Mouse (Mus musculus) gastrocnemius, postnatal 14 days (tissue): Measurements from ENCODE around the gene Sgsm3. TPM values are rescaled to one million over a fixed set of nuclear protein-coding genes. Genes with fewer than 3 reads are reported as not detected.
A peak's percentile ranks its signal among the peaks of the same experiment; 100 is the strongest.

ENCODE experiments used
- DNase-seq: peaks from one replicate; pipeline ENCODE4 v3.0.0; 2021; ENCODE audit warnings: mixed read lengths
- intact Hi-C: fragments of 180-260 bp; cut with DNase I; formaldehyde crosslinking; loops from one replicate; pipeline ENCODE4 v1.15.1; 2025; ENCODE audit warnings: low total_unique reads
- total RNA-seq, 2 experiments: library from RNA; stranded (reverse); gene quantifications; 2 replicates each; pipeline ENCODE4 v1.2.3; 2021

The Sgsm3 gene
- total RNA-seq, 2 experiments from 2014 or later, result 9.0 to 10.2 TPM

- no peak for DNase-seq
- intact Hi-C loops, result no loop called here
These were observed 38.9 kb downstream of the Sgsm3 start for GRCm38 (mm10) chr15:81016488-81016887.

- no peak for DNase-seq
- intact Hi-C loops, result no loop called here
These were observed 39.7 kb downstream of the Sgsm3 start for GRCm38 (mm10) chr15:81017308-81017707.

GRCm38 (mm10) chr15:81021377-81021776, 43.8 kb downstream of the Sgsm3 start:
- no peak for DNase-seq
- intact Hi-C loops, result no loop called here

GRCm38 (mm10) chr15:81022437-81022836, 44.9 kb downstream of the Sgsm3 start:
- DNase-seq, result no peak
- intact Hi-C loops, result no loop called here

GRCm38 (mm10) chr15:81023842-81024241, 46.3 kb downstream of the Sgsm3 start:
- intact Hi-C loops, result no loop called here
- DNase-seq, result no peak

GRCm38 (mm10) chr15:81026901-81027300, 49.3 kb downstream of the Sgsm3 start:
- intact Hi-C loops, result loop anchor here (5.0 kb wide), 1 partner anchor 170 kb away; no protein-coding TSS in a partner anchor

GRCm38 (mm10) chr15:81027378-81028173, 50.0 kb downstream of the Sgsm3 start:
- intact Hi-C loops, result loop anchor here (5.0 kb wide), 1 partner anchor 170 kb away; no protein-coding TSS in a partner anchor
- peak; percentile 65 for DNase-seq

More at GRCm38 (mm10) chr15:81026901-81027300, 49.3 kb downstream of the Sgsm3 start:
- DNase-seq, result no peak

- intact Hi-C loops, result loop anchor here (5.0 kb wide), 1 partner anchor 36 kb away; no protein-coding TSS in a partner anchor
- no peak for DNase-seq
These were observed 53.4 kb downstream of the Sgsm3 start for GRCm38 (mm10) chr15:81030891-81031425.

- intact Hi-C loops, result loop anchor here (5.0 kb wide), 1 partner anchor 36 kb away; no protein-coding TSS in a partner anchor
- peak; percentile 75 for DNase-seq
These were observed 54.0 kb downstream of the Sgsm3 start for GRCm38 (mm10) chr15:81031611-81032010.

- no peak for DNase-seq
- intact Hi-C loops, result loop anchor here (5.0 kb wide), 1 partner anchor 34 kb away; no protein-coding TSS in a partner anchor
These were observed 55.5 kb downstream of the Sgsm3 start for GRCm38 (mm10) chr15:81032941-81033629.

GRCm38 (mm10) chr15:81034119-81034518, 56.6 kb downstream of the Sgsm3 start:
- intact Hi-C loops, result loop anchor here (5.0 kb wide), 1 partner anchor 33 kb away; no protein-coding TSS in a partner anchor
- DNase-seq, result no peak

GRCm38 (mm10) chr15:81035417-81036162, 58.0 kb downstream of the Sgsm3 start:
- intact Hi-C loops, result no loop called here
- DNase-seq, result no peak

GRCm38 (mm10) chr15:81038419-81038818, 60.9 kb downstream of the Sgsm3 start:
- DNase-seq, result no peak
- intact Hi-C loops, result no loop called here

- intact Hi-C loops, result no loop called here
- DNase-seq, result no peak
These were observed 64.2 kb downstream of the Sgsm3 start for GRCm38 (mm10) chr15:81041767-81042166.

- DNase-seq, result peak; percentile 57
- intact Hi-C loops, result no loop called here
These were observed 64.8 kb downstream of the Sgsm3 start for GRCm38 (mm10) chr15:81042276-81042931.

- intact Hi-C loops, result no loop called here
- no peak for DNase-seq
These were observed 66.9 kb downstream of the Sgsm3 start for GRCm38 (mm10) chr15:81044446-81044845.

- DNase-seq, result no peak
- intact Hi-C loops, result no loop called here
These were observed 67.8 kb downstream of the Sgsm3 start for GRCm38 (mm10) chr15:81045336-81045735.

- intact Hi-C loops, result no loop called here
These were observed 68.5 kb downstream of the Sgsm3 start for GRCm38 (mm10) chr15:81046061-81046460.

GRCm38 (mm10) chr15:81047497-81047896, 69.9 kb downstream of the Sgsm3 start:
- intact Hi-C loops, result no loop called here
- no peak for DNase-seq

More at GRCm38 (mm10) chr15:81046061-81046460, 68.5 kb downstream of the Sgsm3 start:
- DNase-seq, result no peak
